Mouse (Mus musculus) forelimb bud, embryonic 11.5 days (tissue): ENCODE data around the gene Mpc1.

ENCODE experiments used
- DNase-seq: peaks from one replicate; pipeline ENCODE4 v3.0.0-alpha.2; 2012; ENCODE audit warnings: low read depth, low spot score

The Mpc1 gene

DNA sequence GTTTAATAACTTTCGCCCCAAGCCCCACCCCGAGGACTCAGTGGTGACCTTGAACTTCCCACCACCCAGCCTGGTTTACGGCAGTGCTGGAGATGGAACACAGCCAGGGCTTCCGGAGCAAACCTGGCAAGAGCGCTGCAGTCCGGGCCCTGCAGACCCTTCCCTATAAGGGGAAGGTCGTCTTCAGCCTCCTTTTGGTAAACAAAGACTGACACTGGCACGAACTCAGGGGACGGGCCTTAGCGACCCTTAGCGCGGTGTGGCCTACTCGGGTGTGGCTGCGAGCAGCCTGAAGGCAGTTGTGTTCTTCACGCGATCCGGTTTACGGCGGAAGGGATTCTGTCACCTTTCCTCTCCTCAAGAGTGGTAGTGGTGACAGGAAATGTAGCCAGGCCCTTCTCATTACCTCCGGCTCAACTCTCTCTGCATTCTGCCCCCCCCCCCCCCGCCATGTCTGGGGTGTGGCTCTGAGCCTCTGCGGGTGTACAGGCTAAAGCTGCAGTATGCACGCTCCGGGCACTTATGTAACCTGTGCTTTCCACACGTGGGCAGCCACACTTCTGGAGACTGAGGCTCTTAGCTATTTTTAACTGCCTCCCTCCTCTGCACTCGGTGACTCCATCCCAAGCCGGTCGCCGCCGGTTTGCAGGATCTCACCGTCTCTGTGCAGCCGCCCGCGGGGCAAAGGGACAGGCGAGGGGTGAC, at the start of gene Mpc1:
Gene Mpc1 (plus strand): TSS at position 84 of the 705 bp plus-strand sequence.
- DNase-seq, result peak; percentile 43

- no peak for DNase-seq
These were observed 49.0 kb upstream of the Mpc1 start for GRCm38 (mm10) chr17:8233618-8234214.

- no peak for DNase-seq
These were observed 48.2 kb upstream of the Mpc1 start for GRCm38 (mm10) chr17:8234537-8234936.

DNA sequence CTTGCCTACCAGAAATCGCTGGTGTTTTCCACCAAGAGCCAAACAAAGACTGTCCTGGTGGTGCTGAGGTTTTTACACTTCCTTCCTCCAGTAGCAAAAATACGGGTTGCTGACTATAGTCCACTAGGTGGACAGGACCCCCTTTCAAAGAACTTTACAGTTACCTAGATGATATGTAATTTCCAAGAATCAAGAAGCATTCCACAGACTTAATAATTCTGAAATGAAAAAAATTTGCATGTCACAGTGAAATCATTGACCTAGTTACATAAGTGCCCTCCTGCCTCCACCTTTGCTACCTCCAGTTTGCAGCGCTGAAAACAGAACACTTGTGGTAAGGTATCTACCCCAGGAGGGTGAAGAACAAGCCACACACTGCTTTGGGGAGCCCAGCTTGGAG, 47.0 kb upstream of the Mpc1 start, which contains the start of gene Ccr6:
Gene Ccr6 (plus strand): TSS at position 301 of the 400 bp plus-strand sequence.
- DNase-seq, result no peak

DNA sequence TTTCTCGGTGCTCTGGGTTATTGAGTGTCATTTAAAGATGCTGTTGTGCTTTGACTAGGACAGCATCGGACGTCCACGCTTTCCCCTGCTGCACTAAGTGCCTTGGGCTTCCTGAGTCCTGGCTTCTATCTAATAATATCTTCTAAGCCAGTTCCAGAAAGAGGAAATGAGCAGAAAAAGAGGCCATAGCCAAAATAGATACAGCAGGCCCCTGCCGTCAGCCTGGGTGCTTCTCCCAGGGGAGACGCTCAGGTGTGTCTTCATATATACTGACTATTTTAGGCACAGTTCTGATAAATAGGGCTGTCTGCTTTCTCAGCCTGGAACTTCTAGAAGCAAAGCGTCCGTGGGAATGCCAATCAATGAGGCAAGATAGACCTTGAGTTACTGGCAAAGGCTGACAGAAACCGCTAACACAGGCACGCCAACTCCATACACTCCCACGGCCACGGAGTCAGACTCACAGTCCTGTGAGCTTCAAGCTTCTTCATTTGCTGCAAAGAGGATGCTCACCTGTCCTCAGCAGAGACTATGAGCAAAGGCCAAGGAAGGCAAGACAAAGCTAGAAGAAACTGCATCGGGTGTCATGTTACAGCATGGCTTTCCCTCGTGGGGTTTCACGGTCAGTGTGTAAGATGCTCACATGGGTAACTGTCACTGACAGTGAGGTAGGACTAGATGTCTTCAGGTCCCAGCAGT, 44.5 kb upstream of the Mpc1 start:
- DNase-seq, result no peak

DNA sequence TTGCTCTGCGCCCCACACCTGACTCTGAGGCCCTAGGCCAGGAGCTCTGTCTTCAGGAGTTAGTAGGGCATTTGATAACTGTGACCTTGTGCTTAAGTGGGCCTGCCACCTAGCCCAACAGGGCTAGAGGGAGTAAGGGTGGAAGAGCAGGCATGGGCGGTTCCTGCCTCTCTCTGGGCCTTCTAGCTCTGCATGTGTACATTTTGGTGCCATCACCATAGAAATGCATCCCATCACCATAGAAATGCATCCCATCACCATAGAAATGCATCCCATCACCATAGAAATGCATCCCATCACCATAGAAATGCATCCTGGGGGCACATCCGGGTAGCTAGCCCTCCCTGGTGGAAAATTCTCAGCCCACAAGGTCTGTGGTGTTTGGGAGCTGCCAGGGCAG, 43.1 kb upstream of the Mpc1 start:
- no peak for DNase-seq

DNA sequence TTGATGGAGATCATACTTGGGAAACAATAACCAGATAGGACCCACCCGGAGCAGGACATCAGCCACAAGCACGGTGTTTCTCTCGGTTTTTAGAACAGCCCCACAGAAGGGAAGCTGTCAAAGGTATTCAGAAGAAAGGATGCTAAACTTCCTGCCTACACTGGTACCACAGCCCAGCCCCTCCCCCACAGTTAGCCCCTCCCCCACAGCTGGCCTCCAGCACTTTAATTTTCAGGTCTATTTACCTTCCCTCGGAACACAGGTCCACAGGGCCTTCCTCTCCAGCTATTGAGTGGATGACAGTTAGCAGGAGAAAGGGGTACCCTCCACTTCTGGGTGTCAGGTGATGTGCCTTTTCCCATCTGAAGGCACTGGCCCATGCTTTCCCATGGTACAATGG, 42.2 kb upstream of the Mpc1 start:
- no peak for DNase-seq

DNA sequence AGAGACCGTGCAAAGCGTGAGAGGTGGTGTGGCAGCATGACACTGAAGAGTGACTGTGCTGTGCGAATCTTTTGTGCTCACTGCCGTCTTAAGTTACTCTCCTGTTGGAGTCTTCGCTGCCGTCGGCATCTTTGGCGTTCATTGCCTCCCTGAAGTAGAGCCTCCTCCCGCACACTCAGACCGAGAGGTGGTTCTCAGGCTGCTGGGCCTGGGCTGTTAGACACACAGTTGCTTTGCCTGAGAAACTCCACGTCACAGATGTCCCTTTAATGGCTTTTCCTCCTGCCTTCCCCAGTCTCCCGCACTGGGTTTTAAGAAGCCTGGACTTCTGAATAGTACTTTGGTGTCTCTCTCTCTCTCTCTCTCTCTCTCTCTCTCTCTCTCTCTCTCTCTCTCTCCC, 41.1 kb upstream of the Mpc1 start:
- DNase-seq, result no peak

DNA sequence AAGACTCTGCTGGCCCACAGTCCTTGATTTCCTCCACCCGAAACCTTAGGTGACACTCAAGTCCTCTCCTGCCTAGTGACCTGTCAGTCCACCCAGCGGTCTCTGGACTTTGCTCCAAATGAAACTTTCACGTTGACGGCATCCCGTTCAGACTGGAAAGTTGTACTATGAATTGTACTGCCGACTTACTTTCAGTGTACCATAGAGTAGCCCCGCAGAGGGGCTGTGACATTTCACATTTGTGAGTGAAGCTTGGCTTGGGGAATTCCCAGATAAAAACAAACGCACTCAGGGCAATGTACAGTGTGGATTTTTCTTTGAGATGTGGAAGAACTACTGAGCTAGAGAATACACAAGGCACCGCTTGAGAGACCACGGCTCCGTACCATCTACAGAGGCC, 40.5 kb upstream of the Mpc1 start:
- DNase-seq, result no peak

- no peak for DNase-seq
These were observed 38.6 kb upstream of the Mpc1 start for GRCm38 (mm10) chr17:8244124-8244523.

DNA sequence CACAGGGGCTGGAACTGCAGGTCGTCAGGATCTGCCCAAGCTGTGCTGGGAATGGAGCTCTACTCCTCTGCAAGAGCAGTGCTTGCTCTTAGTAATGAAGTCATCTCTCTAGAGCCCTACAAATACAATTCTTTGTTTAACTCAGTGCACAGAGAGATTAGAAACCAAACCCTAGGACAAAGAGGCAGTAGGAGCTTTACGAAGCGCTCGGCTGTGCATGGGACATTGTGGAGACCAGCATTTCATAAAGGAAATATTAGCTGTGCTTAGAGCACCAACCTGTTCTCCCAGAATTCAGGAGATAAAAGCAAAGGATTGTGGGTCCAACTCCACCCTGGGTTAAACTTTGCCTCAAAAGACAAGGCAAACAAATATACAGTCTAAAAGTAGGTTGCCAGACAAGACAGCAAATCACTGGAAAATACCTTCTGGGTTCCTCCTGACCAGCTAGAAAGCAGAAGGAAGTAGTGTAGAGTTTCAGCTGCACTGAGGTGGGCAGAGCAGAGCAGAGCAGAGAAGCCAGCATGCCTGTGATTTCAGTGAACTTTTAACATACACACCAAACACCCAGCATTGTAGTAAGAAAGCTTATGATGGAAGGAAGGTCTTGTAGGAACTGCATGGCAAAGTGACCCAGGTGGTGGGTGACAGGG, 36.5 kb upstream of the Mpc1 start:
- DNase-seq, result no peak

- no peak for DNase-seq
These were observed 31.0 kb upstream of the Mpc1 start for GRCm38 (mm10) chr17:8251704-8252103.

GRCm38 (mm10) chr17:8254268-8254667, 28.4 kb upstream of the Mpc1 start:
- no peak for DNase-seq

GRCm38 (mm10) chr17:8254914-8255313, 27.8 kb upstream of the Mpc1 start:
- no peak for DNase-seq

GRCm38 (mm10) chr17:8255583-8255982, 27.1 kb upstream of the Mpc1 start:
- no peak for DNase-seq

- no peak for DNase-seq
These were observed 25.7 kb upstream of the Mpc1 start for GRCm38 (mm10) chr17:8256982-8257381.

- DNase-seq, result peak; percentile 69
These were observed 18.1 kb upstream of the Mpc1 start for GRCm38 (mm10) chr17:8264638-8265037.

DNA sequence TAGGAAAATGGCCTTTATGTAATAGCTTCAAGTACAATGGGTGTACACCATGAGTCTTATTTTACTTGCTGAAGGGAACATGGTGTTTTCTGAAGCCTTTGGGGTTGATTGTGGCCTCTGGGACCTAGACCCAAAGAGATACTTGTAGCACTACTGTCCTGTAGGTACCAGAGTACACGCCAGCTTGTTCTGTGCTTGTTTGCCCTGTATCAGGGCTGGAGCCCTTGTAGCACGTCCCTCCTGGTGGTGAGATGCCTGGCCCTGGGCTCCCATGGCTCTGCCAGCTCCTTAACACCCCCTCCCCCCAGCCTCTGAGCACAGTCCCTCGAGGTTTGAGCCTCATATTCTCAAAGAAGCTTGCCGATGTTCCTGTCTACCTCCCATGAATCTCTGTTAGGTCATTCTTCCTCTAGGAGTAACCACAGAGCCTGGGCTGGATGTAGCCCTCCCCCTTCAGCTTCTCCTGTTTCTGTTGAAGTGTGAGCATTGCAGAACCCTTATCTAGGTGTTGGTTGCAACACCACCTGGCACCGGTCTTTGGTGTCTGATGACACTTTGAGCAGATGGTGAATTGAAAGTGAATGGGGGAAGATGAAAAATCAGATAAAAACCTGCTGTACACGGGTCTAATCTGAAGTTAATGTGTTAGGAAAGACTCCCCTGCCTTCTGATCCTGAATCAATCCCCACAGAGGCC, 10.5 kb upstream of the Mpc1 start:
- no peak for DNase-seq

- no peak for DNase-seq
These were observed 9.8 kb upstream of the Mpc1 start for GRCm38 (mm10) chr17:8272951-8273350.

GRCm38 (mm10) chr17:8276071-8276470, 6.6 kb upstream of the Mpc1 start:
- DNase-seq, result no peak

- no peak for DNase-seq
These were observed 6.0 kb upstream of the Mpc1 start for GRCm38 (mm10) chr17:8276680-8277079.

- DNase-seq, result no peak
These were observed 5.4 kb upstream of the Mpc1 start for GRCm38 (mm10) chr17:8277266-8277665.
